Mouse (Mus musculus): ENCODE measurements around the gene Nol4l. TPM values are rescaled to one million over a fixed set of nuclear protein-coding genes. Genes with fewer than 3 reads are reported as not detected.
"Not testable (repeated sequence)": the region's sequence is repeated elsewhere in the genome, so short reads cannot be mapped to it uniquely, and the experiment has no call there.

Nol4l gene
- total and polyA plus RNA-seq, 3 experiments, result 3.5 to 4.4 (median 3.9) TPM

GRCm38 (mm10) chr2:153507969-153508368, 21.8 kb downstream of the Nol4l start:
- H3K9ac ChIP-seq (ENCODE audit: low read depth, low read length), result no peak overlapping the region
- TF ChIP-seq POLR2A (IDR thresholded peaks at IDR 0.05; ENCODE audit: insufficient read depth, low read depth, low read length) (no peak), CTCF (IDR thresholded peaks at IDR 0.05) (no peak), EP300 (IDR thresholded peaks at IDR 0.05; ENCODE audit: insufficient read depth, low read depth, low read length) (no peak)
- H3K27me3 ChIP-seq (ENCODE audit: control insufficient read depth, insufficient read depth, low read length), result no peaks in the 10 kb centered on the region
- DNase-seq, result no peak
- H3K79me2 ChIP-seq (replicated peaks; ENCODE audit: control insufficient read depth, insufficient read depth, low read length), result no peaks in the 10 kb centered on the region
- intact Hi-C loops (cut with DNase I), result no loop called here
- no peak overlapping the region for H3K4me3 ChIP-seq
- no peaks in the 10 kb centered on the region for H3K4me1 ChIP-seq (ENCODE audit: control insufficient read depth, insufficient read depth, low read length)
- H3K36me3 ChIP-seq (ENCODE audit: control insufficient read depth, insufficient read depth, low read length), result no peaks in the 10 kb centered on the region
- H3K27ac ChIP-seq, result no peak overlapping the region
- WGBS, result 97% methylated on average over 2 of the region's 2 CpGs

GRCm38 (mm10) chr2:153506385-153506784, 23.4 kb downstream of the Nol4l start:
- Histone ChIP-seq H3K4me3 (no peak overlapping the region), H3K9ac (ENCODE audit: low read depth, low read length) (no peak overlapping the region), H3K4me1 (ENCODE audit: control insufficient read depth, insufficient read depth, low read length) (no peaks in the 10 kb centered on the region), H3K36me3 (ENCODE audit: control insufficient read depth, insufficient read depth, low read length) (no peaks in the 10 kb centered on the region), H3K27me3 (ENCODE audit: control insufficient read depth, insufficient read depth, low read length) (no peaks in the 10 kb centered on the region), H3K27ac (no peak overlapping the region), H3K79me2 (replicated peaks; ENCODE audit: control insufficient read depth, insufficient read depth, low read length) (no peaks in the 10 kb centered on the region)
- TF ChIP-seq EP300 (IDR thresholded peaks at IDR 0.05; ENCODE audit: insufficient read depth, low read depth, low read length) (no peak), CTCF (IDR thresholded peaks at IDR 0.05) (no peak), POLR2A (IDR thresholded peaks at IDR 0.05; ENCODE audit: insufficient read depth, low read depth, low read length) (no peak)
- WGBS, result 82% methylated on average over 5 of the region's 5 CpGs
- intact Hi-C loops (cut with DNase I), result no loop called here
- no peak for DNase-seq

GRCm38 (mm10) chr2:153499154-153499553, 30.6 kb downstream of the Nol4l start:
- WGBS, result 74% methylated on average over 4 of the region's 4 CpGs
- no peak for DNase-seq

GRCm38 (mm10) chr2:153496898-153497297, 32.9 kb downstream of the Nol4l start:
- no peaks in the 10 kb centered on the region for H3K27me3 ChIP-seq (ENCODE audit: control insufficient read depth, insufficient read depth, low read length)
- no peak for TF ChIP-seq POLR2A (IDR thresholded peaks at IDR 0.05; ENCODE audit: insufficient read depth, low read depth, low read length)
- TF ChIP-seq EP300 (IDR thresholded peaks at IDR 0.05; ENCODE audit: insufficient read depth, low read depth, low read length), result no peak
- no peak for TF ChIP-seq CTCF (IDR thresholded peaks at IDR 0.05)
- no peak overlapping the region for H3K4me3 ChIP-seq
- H3K27ac ChIP-seq, result no peak overlapping the region
- no peak overlapping the region for H3K9ac ChIP-seq (ENCODE audit: low read depth, low read length)
- intact Hi-C loops (cut with DNase I), result no loop called here
- no peaks in the 10 kb centered on the region for H3K79me2 ChIP-seq (replicated peaks; ENCODE audit: control insufficient read depth, insufficient read depth, low read length)
- H3K4me1 ChIP-seq (ENCODE audit: control insufficient read depth, insufficient read depth, low read length), result peaks cover 1% of the 10 kb centered on the region; the same call in 1 of the 2 replicates
- WGBS, result 76% methylated on average over 13 of the region's 13 CpGs
- no peaks in the 10 kb centered on the region for H3K36me3 ChIP-seq (ENCODE audit: control insufficient read depth, insufficient read depth, low read length)
- DNase-seq, result no peak

More at GRCm38 (mm10) chr2:153499154-153499553, 30.6 kb downstream of the Nol4l start:
- TF ChIP-seq POLR2A (IDR thresholded peaks at IDR 0.05; ENCODE audit: insufficient read depth, low read depth, low read length) (no peak), EP300 (IDR thresholded peaks at IDR 0.05; ENCODE audit: insufficient read depth, low read depth, low read length) (no peak), CTCF (IDR thresholded peaks at IDR 0.05) (peak; percentile 47)
- H3K79me2 ChIP-seq (replicated peaks; ENCODE audit: control insufficient read depth, insufficient read depth, low read length), result no peaks in the 10 kb centered on the region
- H3K9ac ChIP-seq (ENCODE audit: low read depth, low read length), result no peak overlapping the region
- no peak overlapping the region for H3K4me3 ChIP-seq
- no peaks in the 10 kb centered on the region for H3K27me3 ChIP-seq (ENCODE audit: control insufficient read depth, insufficient read depth, low read length)
- no peak overlapping the region for H3K27ac ChIP-seq
- intact Hi-C loops (cut with DNase I), result no loop called here
- H3K36me3 ChIP-seq (ENCODE audit: control insufficient read depth, insufficient read depth, low read length), result no peaks in the 10 kb centered on the region
- H3K4me1 ChIP-seq (ENCODE audit: control insufficient read depth, insufficient read depth, low read length), result no peaks in the 10 kb centered on the region

GRCm38 (mm10) chr2:153496301-153496700, 33.5 kb downstream of the Nol4l start:
- Histone ChIP-seq H3K79me2 (replicated peaks; ENCODE audit: control insufficient read depth, insufficient read depth, low read length) (no peaks in the 10 kb centered on the region), H3K4me1 (ENCODE audit: control insufficient read depth, insufficient read depth, low read length) (peaks cover 2% of the 10 kb centered on the region; the same call in 1 of the 2 replicates), H3K4me3 (no peak overlapping the region), H3K9ac (ENCODE audit: low read depth, low read length) (no peak overlapping the region), H3K27ac (no peak overlapping the region), H3K27me3 (ENCODE audit: control insufficient read depth, insufficient read depth, low read length) (no peaks in the 10 kb centered on the region), H3K36me3 (ENCODE audit: control insufficient read depth, insufficient read depth, low read length) (no peaks in the 10 kb centered on the region)
- no peak for DNase-seq
- intact Hi-C loops (cut with DNase I), result no loop called here
- WGBS, result 83% methylated on average over 6 of the region's 6 CpGs
- no peak for TF ChIP-seq POLR2A (IDR thresholded peaks at IDR 0.05; ENCODE audit: insufficient read depth, low read depth, low read length)
- TF ChIP-seq EP300 (IDR thresholded peaks at IDR 0.05; ENCODE audit: insufficient read depth, low read depth, low read length), result no peak
- TF ChIP-seq CTCF (IDR thresholded peaks at IDR 0.05), result no peak

- no peak overlapping the region for H3K9ac ChIP-seq (ENCODE audit: low read depth, low read length)
- H3K4me3 ChIP-seq, result no peak overlapping the region
- intact Hi-C loops (cut with DNase I), result no loop called here
- 48% methylated on average over 4 of the region's 4 CpGs for WGBS
- H3K36me3 ChIP-seq (ENCODE audit: control insufficient read depth, insufficient read depth, low read length), result no peaks in the 10 kb centered on the region
- no peak for DNase-seq
- no peaks in the 10 kb centered on the region for H3K27me3 ChIP-seq (ENCODE audit: control insufficient read depth, insufficient read depth, low read length)
- TF ChIP-seq EP300 (IDR thresholded peaks at IDR 0.05; ENCODE audit: insufficient read depth, low read depth, low read length), result no peak
- TF ChIP-seq CTCF (IDR thresholded peaks at IDR 0.05), result no peak
- no peak for TF ChIP-seq POLR2A (IDR thresholded peaks at IDR 0.05; ENCODE audit: insufficient read depth, low read depth, low read length)
- no peak overlapping the region for H3K27ac ChIP-seq
- H3K4me1 ChIP-seq (ENCODE audit: control insufficient read depth, insufficient read depth, low read length), result peaks cover 2% of the 10 kb centered on the region; the same call in 1 of the 2 replicates
- no peaks in the 10 kb centered on the region for H3K79me2 ChIP-seq (replicated peaks; ENCODE audit: control insufficient read depth, insufficient read depth, low read length)
Measured at GRCm38 (mm10) chr2:153495818-153496217, 34.0 kb downstream of the Nol4l start.

- H3K4me1 ChIP-seq (ENCODE audit: control insufficient read depth, insufficient read depth, low read length); DNase-seq; H3K9ac ChIP-seq (ENCODE audit: low read depth, low read length); H3K79me2 ChIP-seq (replicated peaks; ENCODE audit: control insufficient read depth, insufficient read depth, low read length); H3K36me3 ChIP-seq (ENCODE audit: control insufficient read depth, insufficient read depth, low read length); intact Hi-C loops (cut with DNase I); H3K27me3 ChIP-seq (ENCODE audit: control insufficient read depth, insufficient read depth, low read length); H3K4me3 ChIP-seq; H3K27ac ChIP-seq: not testable (repeated sequence)
- 86% methylated on average over 4 of the region's 4 CpGs for WGBS
Measured at GRCm38 (mm10) chr2:153495391-153495790, 34.4 kb downstream of the Nol4l start.
